Mouse (Mus musculus) C2C12 (cell line): Measurements from ENCODE around the gene Pradc1.

ENCODE experiments used
- CEBPB ChIP-seq: IDR thresholded peaks from one replicate; pipeline ENCODE4 v1.6.1; 2011; ENCODE audit warnings: low read depth, mild to moderate bottlenecking, control low read depth, moderate library complexity
- CTCF ChIP-seq: IDR thresholded peaks from one replicate; pipeline ENCODE4 v1.5.1; 2011; ENCODE audit not compliant: control insufficient read depth, insufficient read depth, insufficient read length
- FOSL1 ChIP-seq: IDR thresholded peaks from one replicate; pipeline ENCODE4 v1.8.0; 2011; ENCODE audit warnings: mild to moderate bottlenecking, low read length; ENCODE audit not compliant: poor library complexity, insufficient read depth, severe bottlenecking
- MAX ChIP-seq: IDR thresholded peaks from one replicate; pipeline ENCODE4 v1.6.1; 2011; ENCODE audit warnings: mild to moderate bottlenecking, control low read depth
- MYOD1 ChIP-seq: IDR thresholded peaks from one replicate; pipeline ENCODE4 v1.6.1; 2011; ENCODE audit warnings: low read depth; ENCODE audit not compliant: control insufficient read depth, insufficient read length
- MYOG ChIP-seq: IDR thresholded peaks from one replicate; pipeline ENCODE4 v1.6.1; 2011; ENCODE audit not compliant: control insufficient read depth, insufficient read length; ENCODE audit errors: extremely low read depth
- USF1 ChIP-seq: IDR thresholded peaks from one replicate; pipeline ENCODE4 v1.6.1; 2011; ENCODE audit warnings: low read depth, mild to moderate bottlenecking, control low read depth, moderate library complexity

GRCm38 (mm10) chr6:85488510-85488909 lies 36.7 kb upstream of the Pradc1 start:
- TF ChIP-seq CTCF (no peak), FOSL1 (no peak), USF1 (no peak), MAX (no peak), CEBPB (no peak), MYOD1 (no peak), MYOG (no peak)
